Mouse (Mus musculus): ENCODE data around the gene Ak7. TPM values are rescaled to one million over a fixed set of nuclear protein-coding genes. Genes with fewer than 3 reads are reported as not detected.

The Ak7 gene
- 1.1 and 1.3 TPM in 2 replicates for polyA plus RNA-seq (2015; fragmentation: Nextera tagmentation; extraction: Ambion mirVana)

DNA sequence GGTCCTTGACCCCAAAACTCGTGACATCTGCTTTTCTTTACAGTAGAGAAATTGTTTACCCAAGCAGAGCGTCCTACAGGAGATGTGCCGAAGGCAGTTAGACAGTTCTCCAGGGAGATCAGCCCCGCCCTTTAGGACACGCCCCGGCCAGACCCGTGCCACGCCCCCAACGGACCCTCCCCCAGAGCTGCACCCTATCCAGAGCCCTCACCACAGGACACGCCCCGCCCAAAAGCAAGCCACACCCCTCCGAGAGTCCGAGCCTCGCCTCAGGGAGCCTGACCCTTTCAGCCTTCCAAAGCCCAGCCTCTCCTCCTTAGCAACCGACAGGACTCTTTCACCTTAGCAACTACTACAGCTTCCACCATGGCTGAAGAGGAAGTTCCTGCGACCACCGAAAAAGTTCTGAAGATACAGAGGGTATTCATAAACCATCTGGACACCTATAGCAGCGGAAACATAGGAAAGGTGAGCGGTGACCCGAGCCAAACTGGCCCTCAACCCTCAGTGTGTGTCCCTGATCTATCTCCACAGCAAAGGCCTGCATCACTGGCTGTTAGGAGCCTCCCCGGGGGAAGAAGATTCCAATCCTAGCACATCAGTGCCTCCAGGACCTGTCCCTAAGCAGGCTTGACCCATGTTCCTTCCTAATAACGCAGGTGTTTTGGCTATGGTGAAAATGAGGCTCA is at the start of gene Ak7:
Gene Ak7 (plus strand): TSS at position 178 of the 689 bp plus-strand sequence.
- ATAC-seq (ENCODE audit: low read depth): peak; percentile 59; the same call in 1 of the 2 replicates
- no peak within 1 kb of the TSS for H3K4me3 ChIP-seq
- H3K4me1 ChIP-seq (replicated peaks): peaks cover 9% of the 10 kb centered on the region
- WGBS: 11% methylated on average over 22 of the region's 22 CpGs
- H3K27me3 ChIP-seq: no peaks in the 10 kb centered on the region
- H3K9me3 ChIP-seq: no peaks in the 10 kb centered on the region
- peak within 1 kb of the TSS; percentile 33 for H3K4me2 ChIP-seq
- peaks cover 12% of the 10 kb centered on the region for H3K36me3 ChIP-seq
- no peak within 1 kb of the TSS for H3K9ac ChIP-seq
- no peak within 1 kb of the TSS for H3K27ac ChIP-seq (replicated peaks)

DNA sequence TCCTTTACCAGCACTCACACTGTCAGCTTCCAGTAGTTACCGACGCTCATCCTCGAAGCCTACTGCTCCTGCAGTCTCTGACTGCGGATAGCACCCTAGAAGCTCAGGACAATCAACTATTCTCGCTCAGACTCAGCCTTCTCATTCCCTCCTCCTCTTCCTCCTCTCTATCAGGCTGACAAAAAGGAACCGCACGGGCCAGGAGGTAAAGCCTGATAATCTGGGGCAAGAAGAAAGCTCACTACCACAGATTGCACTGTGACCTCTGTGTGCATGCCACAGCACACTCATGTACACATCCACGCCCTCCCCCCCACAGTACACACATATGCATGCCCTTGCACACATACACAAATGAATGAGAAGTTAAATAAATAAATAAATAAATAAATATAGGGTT is 29.5 kb upstream of the Ak7 start:
- Histone ChIP-seq H3K4me1 (replicated peaks) (no peaks in the 10 kb centered on the region), H3K4me3 (no peak overlapping the region), H3K36me3 (peaks cover 32% of the 10 kb centered on the region), H3K4me2 (no peak overlapping the region), H3K27me3 (no peaks in the 10 kb centered on the region), H3K9me3 (no peaks in the 10 kb centered on the region), H3K27ac (replicated peaks) (no peak overlapping the region), H3K9ac (no peak overlapping the region)
- no peak for ATAC-seq (ENCODE audit: low read depth)
- 93% methylated on average over 8 of the region's 8 CpGs for whole genome bisulfite sequencing

DNA sequence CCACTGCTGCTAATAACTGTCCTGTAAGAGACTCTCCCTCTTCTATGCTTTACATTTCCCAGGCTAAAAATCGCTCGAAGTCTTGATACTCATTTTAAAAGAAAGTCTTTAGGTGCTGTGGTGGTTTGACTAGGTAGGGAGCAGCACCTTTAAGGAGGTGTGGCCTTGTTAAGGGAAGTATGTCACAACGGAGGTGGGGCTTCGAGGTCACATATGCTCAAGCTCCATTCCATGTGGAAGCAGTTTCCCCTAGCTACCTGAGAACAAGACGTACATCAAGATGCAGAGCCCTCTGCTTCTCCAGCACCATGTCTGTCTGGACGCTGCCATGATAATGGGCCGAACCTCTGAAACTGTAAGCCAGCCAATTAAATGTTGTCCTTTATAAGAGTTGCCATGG is 27.6 kb upstream of the Ak7 start:
- Histone ChIP-seq H3K27me3 (no peaks in the 10 kb centered on the region), H3K36me3 (peaks cover 19% of the 10 kb centered on the region), H3K4me1 (replicated peaks) (peaks cover 13% of the 10 kb centered on the region), H3K9me3 (no peaks in the 10 kb centered on the region), H3K4me2 (no peak overlapping the region), H3K4me3 (no peak overlapping the region), H3K9ac (no peak overlapping the region), H3K27ac (replicated peaks) (no peak overlapping the region)
- no peak for ATAC-seq (ENCODE audit: low read depth)
- WGBS: 90% methylated on average over 7 of the region's 7 CpGs

DNA sequence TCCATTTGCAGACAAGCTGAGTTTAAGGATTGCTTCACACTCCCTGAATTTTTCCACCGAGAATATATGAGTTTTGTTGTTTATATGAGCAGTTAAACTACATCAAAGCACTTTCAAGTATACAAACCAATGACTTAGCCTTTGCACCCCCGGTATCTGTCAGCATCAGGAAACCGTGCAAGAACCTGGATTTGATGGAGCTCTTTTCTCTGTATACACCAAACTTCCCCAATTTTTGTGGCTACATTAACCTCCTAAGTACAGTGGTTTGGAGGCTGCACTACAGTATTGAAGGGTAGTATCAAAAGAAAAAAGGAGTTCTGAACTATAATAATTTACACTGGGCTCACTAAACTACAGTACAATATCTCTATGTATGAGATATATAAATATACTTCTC is 27.0 kb upstream of the Ak7 start:
- H3K9ac ChIP-seq: no peak overlapping the region
- peaks cover 18% of the 10 kb centered on the region for H3K4me1 ChIP-seq (replicated peaks)
- H3K36me3 ChIP-seq: peaks cover 14% of the 10 kb centered on the region
- ATAC-seq (ENCODE audit: low read depth): no peak
- 91% methylated on average over 3 of the region's 3 CpGs for WGBS
- no peaks in the 10 kb centered on the region for H3K9me3 ChIP-seq
- no peak overlapping the region for H3K27ac ChIP-seq (replicated peaks)
- no peak overlapping the region for H3K4me3 ChIP-seq
- no peaks in the 10 kb centered on the region for H3K27me3 ChIP-seq
- no peak overlapping the region for H3K4me2 ChIP-seq

DNA sequence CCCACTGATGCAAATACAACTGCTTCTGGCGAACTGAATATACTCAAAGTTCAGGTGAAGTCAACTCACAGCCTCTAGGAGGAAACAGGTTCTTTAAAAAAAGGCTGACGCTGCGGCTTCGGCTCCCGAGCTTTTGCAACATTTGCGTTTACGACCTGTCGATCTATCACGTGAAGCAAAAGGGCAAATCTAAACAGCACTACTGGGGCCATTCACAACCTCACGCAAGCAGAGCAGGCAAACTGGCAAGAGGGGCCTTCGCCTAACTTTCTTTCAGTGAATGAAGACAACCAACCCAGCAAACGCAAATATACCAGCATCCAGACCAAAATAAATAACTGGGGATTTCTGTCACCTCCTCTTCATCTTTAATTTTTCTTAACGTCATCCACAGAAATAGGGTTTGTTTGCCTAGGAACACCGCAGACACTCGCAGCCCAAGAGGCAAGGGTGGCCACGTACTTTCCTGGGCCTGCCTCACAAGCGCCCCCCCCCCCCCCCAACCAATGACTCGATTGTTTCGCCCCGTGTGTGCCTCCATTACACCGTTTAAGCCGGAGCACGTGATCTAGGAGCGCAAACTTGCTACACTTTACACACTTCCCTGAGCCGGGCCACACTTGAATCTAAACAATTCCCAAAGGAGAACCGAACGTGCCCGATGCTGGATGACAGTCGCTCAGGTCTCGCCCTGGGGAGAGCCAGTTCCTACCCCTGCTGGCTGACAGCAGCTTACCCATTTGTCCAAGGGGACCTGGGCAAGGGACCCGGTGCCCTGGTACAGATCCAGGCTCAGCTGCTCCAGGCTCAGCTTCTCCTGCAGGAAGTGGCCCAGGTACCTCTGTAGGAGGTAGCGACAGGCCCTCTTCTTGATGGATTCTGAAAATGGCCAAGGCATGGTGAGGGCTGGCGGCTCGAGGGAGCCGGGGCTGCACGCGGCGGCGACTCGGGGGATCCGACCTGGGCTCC is 21.6 kb upstream of the Ak7 start, which contains the start of gene Gskip:
Gene Gskip (plus strand): TSS at position 897 of the 969 bp plus-strand sequence.
- Histone ChIP-seq H3K9ac (peak within 1 kb of the TSS; percentile 94), H3K4me1 (replicated peaks) (peaks cover 42% of the 10 kb centered on the region), H3K9me3 (no peaks in the 10 kb centered on the region), H3K27ac (replicated peaks) (peak within 1 kb of the TSS; percentile 96), H3K27me3 (no peaks in the 10 kb centered on the region), H3K4me2 (peak within 1 kb of the TSS; percentile 93), H3K4me3 (peak within 1 kb of the TSS; percentile 98), H3K36me3 (peaks cover 5% of the 10 kb centered on the region)
- under 1% methylated on average over 41 of the region's 41 CpGs for WGBS
- ATAC-seq (ENCODE audit: low read depth): peak; percentile 69

DNA sequence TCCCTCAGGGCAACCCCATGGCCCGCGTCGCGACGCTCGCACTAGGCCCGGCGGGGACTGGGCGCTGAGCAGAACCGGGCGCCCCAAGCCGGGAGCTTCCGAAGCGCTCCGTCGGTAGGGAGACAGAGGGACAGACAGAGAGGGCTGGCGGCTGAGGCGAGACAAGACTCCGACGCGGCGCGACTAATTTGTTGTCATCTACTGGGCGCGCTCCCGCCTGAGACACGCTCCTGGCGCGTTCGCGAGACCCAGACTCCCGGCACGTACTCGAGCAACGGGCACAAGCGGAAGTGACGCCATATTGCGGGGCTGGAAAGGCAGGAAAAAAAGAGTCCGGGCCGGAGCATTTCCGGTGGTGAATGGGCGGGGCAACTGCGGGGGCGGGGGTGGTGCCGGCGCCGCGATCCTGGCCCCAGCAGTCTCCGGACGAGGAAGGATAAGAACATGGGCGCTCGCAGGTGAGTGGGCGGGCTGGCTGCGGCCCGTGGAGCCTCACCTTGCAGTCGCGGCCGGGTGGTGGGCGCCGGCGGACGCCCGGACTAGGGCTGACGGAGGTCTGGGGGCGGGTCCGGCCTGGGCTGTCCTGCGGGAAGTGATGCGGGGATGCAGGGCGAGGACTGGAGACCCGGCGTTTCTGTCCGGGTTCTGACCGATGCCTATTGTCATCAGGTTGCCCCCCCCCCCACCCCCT is 20.6 kb upstream of the Ak7 start, which contains the start of gene Atg2b:
Gene Atg2b (minus strand): TSS at position 211 of the 691 bp plus-strand sequence.
- Histone ChIP-seq H3K27me3 (no peaks in the 10 kb centered on the region), H3K4me3 (peak within 1 kb of the TSS; percentile 98), H3K36me3 (peaks cover 14% of the 10 kb centered on the region), H3K9me3 (no peaks in the 10 kb centered on the region), H3K27ac (replicated peaks) (peak within 1 kb of the TSS; percentile 96), H3K4me1 (replicated peaks) (peaks cover 42% of the 10 kb centered on the region), H3K9ac (peak within 1 kb of the TSS; percentile 94), H3K4me2 (peak within 1 kb of the TSS; percentile 93)
- under 1% methylated on average over 71 of the region's 73 CpGs for WGBS
- ATAC-seq (ENCODE audit: low read depth): peak; percentile 94

DNA sequence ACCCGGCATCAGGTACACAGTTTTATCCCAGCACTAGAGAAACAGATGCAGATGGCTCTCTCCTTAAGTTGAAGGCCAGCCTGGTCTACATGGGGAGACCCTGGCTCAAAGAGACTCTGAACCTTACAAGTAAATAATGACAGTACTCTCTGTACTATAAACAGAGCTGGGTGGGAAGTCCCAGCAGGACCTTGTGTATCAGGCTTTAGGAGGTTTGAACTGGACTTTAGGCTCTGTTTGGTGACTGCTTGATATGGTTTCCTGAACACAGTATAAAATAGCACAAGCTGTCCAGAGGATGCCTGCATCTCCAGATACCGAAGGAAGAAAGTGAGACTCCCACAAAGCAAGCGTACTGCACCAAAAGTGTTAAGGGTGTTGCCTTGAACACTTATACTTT is 19.0 kb upstream of the Ak7 start:
- Histone ChIP-seq H3K4me3 (peak overlapping the region; percentile 98; the same call in 1 of the 2 replicates), H3K27me3 (no peaks in the 10 kb centered on the region), H3K4me1 (replicated peaks) (peaks cover 42% of the 10 kb centered on the region), H3K9me3 (no peaks in the 10 kb centered on the region), H3K9ac (peak overlapping the region; percentile 94; the same call in 1 of the 2 replicates), H3K27ac (replicated peaks) (no peak overlapping the region), H3K4me2 (peak overlapping the region; percentile 93), H3K36me3 (peaks cover 29% of the 10 kb centered on the region)
- WGBS: 94% methylated on average over 3 of the region's 3 CpGs
- no peak for ATAC-seq (ENCODE audit: low read depth)

DNA sequence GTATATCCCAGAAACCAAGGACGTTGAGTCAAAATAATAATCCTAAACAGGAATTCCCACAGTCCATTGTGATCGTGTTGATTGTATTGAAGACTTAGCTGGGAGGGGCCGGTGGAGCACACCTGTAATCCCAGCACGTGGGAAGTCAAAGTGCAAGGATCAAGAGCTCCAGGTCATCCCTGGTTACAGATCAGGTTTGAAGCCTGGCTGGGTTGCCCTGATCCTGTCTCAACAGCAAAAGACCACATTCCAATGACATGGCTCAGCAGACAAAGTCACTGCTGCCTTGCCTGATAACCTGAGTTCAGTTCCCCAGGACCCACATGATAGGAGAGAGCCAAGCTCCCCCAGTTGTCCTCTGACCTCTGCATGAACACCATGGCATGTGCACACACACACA is 18.4 kb upstream of the Ak7 start:
- Histone ChIP-seq H3K27ac (replicated peaks) (no peak overlapping the region), H3K4me1 (replicated peaks) (peaks cover 37% of the 10 kb centered on the region), H3K9ac (no peak overlapping the region), H3K4me2 (no peak overlapping the region), H3K9me3 (no peaks in the 10 kb centered on the region), H3K36me3 (peaks cover 35% of the 10 kb centered on the region), H3K27me3 (no peaks in the 10 kb centered on the region), H3K4me3 (no peak overlapping the region)
- ATAC-seq (ENCODE audit: low read depth): no peak
- 94% methylated on average over 4 of the region's 4 CpGs for WGBS

DNA sequence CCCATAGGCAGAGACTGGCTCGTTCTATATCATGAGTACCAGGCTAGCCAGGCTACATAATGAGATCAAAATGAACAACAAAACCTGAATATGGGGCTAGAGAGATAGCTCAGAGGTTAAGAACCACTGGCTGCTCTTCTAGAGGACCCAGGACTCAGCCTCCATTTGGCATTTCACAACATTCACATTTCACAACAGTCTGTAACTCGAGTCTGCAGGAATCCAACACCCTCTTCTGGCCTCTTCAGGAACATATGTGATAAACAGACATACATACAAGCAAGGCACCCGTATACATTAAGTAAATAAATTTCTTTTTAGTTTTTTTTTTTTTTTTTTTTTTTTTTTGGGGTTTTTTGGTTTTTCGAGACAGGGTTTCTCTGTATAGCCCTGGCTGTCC is 17.2 kb upstream of the Ak7 start:
- Histone ChIP-seq H3K9me3 (no peaks in the 10 kb centered on the region), H3K9ac (no peak overlapping the region), H3K4me2 (no peak overlapping the region), H3K4me1 (replicated peaks) (peaks cover 25% of the 10 kb centered on the region), H3K27ac (replicated peaks) (no peak overlapping the region), H3K36me3 (peaks cover 44% of the 10 kb centered on the region), H3K27me3 (no peaks in the 10 kb centered on the region), H3K4me3 (no peak overlapping the region)
- no peak for ATAC-seq (ENCODE audit: low read depth)
- WGBS: 93% methylated on average over 4 of the region's 4 CpGs

DNA sequence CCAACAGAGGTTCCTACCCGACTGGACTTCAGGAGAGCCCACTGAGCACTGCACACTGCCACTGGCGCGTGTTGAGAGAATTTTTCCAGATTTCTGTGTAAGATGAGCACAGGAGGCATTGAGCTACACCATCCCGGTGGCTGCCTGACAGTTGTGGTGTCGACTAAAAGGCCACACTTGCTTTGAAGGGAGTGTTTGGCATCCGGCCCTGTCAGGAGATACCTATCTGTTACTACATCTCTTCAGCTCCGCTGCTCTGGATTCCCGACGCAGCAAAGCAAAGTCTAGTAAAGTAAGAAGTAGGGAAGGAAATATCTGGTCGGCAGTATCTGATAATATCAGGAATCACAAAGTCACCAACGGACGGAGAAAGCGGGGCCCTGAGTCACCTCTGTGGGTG is 16.3 kb upstream of the Ak7 start:
- H3K27ac ChIP-seq (replicated peaks): no peak overlapping the region
- H3K4me1 ChIP-seq (replicated peaks): peaks cover 19% of the 10 kb centered on the region
- H3K4me2 ChIP-seq: no peak overlapping the region
- H3K4me3 ChIP-seq: no peak overlapping the region
- H3K9me3 ChIP-seq: no peaks in the 10 kb centered on the region
- peaks cover 52% of the 10 kb centered on the region for H3K36me3 ChIP-seq
- H3K27me3 ChIP-seq: no peaks in the 10 kb centered on the region
- H3K9ac ChIP-seq: no peak overlapping the region
- 95% methylated on average over 13 of the region's 13 CpGs for WGBS
- no peak for ATAC-seq (ENCODE audit: low read depth)

DNA sequence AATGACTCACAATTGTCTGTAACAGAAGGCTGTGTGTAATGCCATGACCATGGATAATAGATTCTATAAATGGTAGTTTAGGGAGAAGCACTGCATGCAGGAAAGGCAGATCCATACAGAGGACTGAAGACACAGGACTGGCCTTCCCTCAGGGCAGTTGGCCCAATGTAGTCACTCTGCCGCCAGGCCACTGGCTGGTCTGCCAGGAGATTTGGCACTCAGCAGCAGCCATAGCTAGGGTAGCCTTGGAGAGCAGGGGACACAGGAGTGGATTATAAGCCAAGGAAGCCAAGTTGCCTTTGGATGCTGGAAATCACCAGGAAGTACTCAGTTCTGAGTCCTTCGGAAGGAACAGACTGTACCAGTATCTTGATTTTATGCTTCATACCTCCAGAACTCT is 11.8 kb upstream of the Ak7 start:
- no peaks in the 10 kb centered on the region for H3K27me3 ChIP-seq
- H3K36me3 ChIP-seq: peaks cover 55% of the 10 kb centered on the region
- no peaks in the 10 kb centered on the region for H3K9me3 ChIP-seq
- 98% methylated on average over 2 of the region's 2 CpGs for WGBS
- no peaks in the 10 kb centered on the region for H3K4me1 ChIP-seq (replicated peaks)
- no peak overlapping the region for H3K4me3 ChIP-seq
- H3K27ac ChIP-seq (replicated peaks): no peak overlapping the region
- H3K4me2 ChIP-seq: no peak overlapping the region
- H3K9ac ChIP-seq: no peak overlapping the region
- ATAC-seq (ENCODE audit: low read depth): no peak
